Mouse (Mus musculus) lung, adult 2 months (tissue): Measurements from ENCODE around the gene Skiv2l. TPM values are rescaled to one million over a fixed set of nuclear protein-coding genes. Genes with fewer than 3 reads are reported as not detected.
"Not testable (repeated sequence)": the region's sequence is repeated elsewhere in the genome, so short reads cannot be mapped to it uniquely, and the experiment has no call there.

Source experiments
- DNase-seq: peaks from one replicate; pipeline ENCODE4 v3.0.0; 2022
- H3K4me1 ChIP-seq: fragments of 200-500 bp; 2 replicates; pipeline ENCODE4 v1.6.1; 2011; ENCODE audit warnings: low read length; ENCODE audit not compliant: control insufficient read depth, insufficient read depth
- H3K4me3 ChIP-seq: fragments of 200-500 bp; replicated peaks from 2 replicates; pipeline ENCODE3; 2011; ENCODE audit warnings: low read depth, mild to moderate bottlenecking, control low read depth, low read length; ENCODE audit errors: extremely low read depth
- CTCF ChIP-seq: fragments of 200-500 bp; IDR thresholded peaks from 2 replicates; pipeline ENCODE4 v1.5.1; 2011; ENCODE audit warnings: mild to moderate bottlenecking, low read length, control low read depth; ENCODE audit not compliant: insufficient read depth
- POLR2A ChIP-seq: fragments of 200-500 bp; IDR thresholded peaks from 2 replicates; pipeline ENCODE4 v1.6.1; 2011; ENCODE audit warnings: low read depth, mild to moderate bottlenecking, control low read depth, low read length, borderline replicate concordance; ENCODE audit errors: extremely low read depth
- WGBS: fragments of 180-500 bp; shearing (Covaris S2); methylation state at CpG from one replicate; pipeline ENCODE4 v1.1.7; 2018; 5-methylcytosine and 5-hydroxymethylcytosine counted together
- polyA plus RNA-seq: library from polyadenylated mRNA; depleted of rRNA; stranded (reverse); fragments of >200 nt; gene quantifications from 2 replicates; pipeline ENCODE4 v1.2.3, GENCODE M21; 2012

Gene Skiv2l
- polyA plus RNA-seq, 1 experiment: 94.8 TPM

- Histone ChIP-seq H3K4me1 (no peaks in the 10 kb centered on the region), H3K4me3 (no peak overlapping the region)
- WGBS: 73% methylated on average over 7 of the region's 7 CpGs
- TF ChIP-seq CTCF (no peak), POLR2A (no peak)
- DNase-seq: no peak
Observed at GRCm38 (mm10) chr17:34814818-34815370, 35.1 kb downstream of the Skiv2l start.

- H3K4me1 ChIP-seq, H3K4me3 ChIP-seq: not testable (repeated sequence)
- WGBS: 61% methylated on average over 12 of the region's 12 CpGs
- TF ChIP-seq CTCF: peak; percentile 61
- DNase-seq: peak; percentile 37
Observed at GRCm38 (mm10) chr17:34813747-34814146, 36.3 kb downstream of the Skiv2l start.

- DNase-seq: no peak
- 69% methylated on average over 15 of the region's 15 CpGs for WGBS
- Histone ChIP-seq H3K4me3 (no peak overlapping the region), H3K4me1 (no peaks in the 10 kb centered on the region)
- TF ChIP-seq POLR2A (no peak), CTCF (no peak)
Observed at GRCm38 (mm10) chr17:34811275-34811674, 38.7 kb downstream of the Skiv2l start.

GRCm38 (mm10) chr17:34810811-34811210, 39.2 kb downstream of the Skiv2l start:
- not testable (repeated sequence) for H3K4me3 ChIP-seq, DNase-seq, H3K4me1 ChIP-seq
- WGBS: 79% methylated on average over 8 of the region's 8 CpGs

- DNase-seq, H3K4me3 ChIP-seq, H3K4me1 ChIP-seq: not testable (repeated sequence)
- WGBS: 90% methylated on average over 5 of the region's 5 CpGs
Observed at GRCm38 (mm10) chr17:34810411-34810810, 39.6 kb downstream of the Skiv2l start.

GRCm38 (mm10) chr17:34808599-34809205, 41.3 kb downstream of the Skiv2l start:
- WGBS: 75% methylated on average over 6 of the region's 6 CpGs
- TF ChIP-seq CTCF (no peak), POLR2A (no peak)
- Histone ChIP-seq H3K4me1 (no peaks in the 10 kb centered on the region), H3K4me3 (no peak overlapping the region)
- no peak for DNase-seq

- 57% methylated on average over 3 of the region's 3 CpGs for WGBS
- TF ChIP-seq CTCF: no peak
- TF ChIP-seq POLR2A: no peak
- Histone ChIP-seq H3K4me1 (no peaks in the 10 kb centered on the region), H3K4me3 (no peak overlapping the region)
- no peak for DNase-seq
Observed at GRCm38 (mm10) chr17:34807176-34807575, 42.8 kb downstream of the Skiv2l start.

- no peaks in the 10 kb centered on the region for H3K4me1 ChIP-seq
- WGBS: 74% methylated on average over 6 of the region's 6 CpGs
- H3K4me3 ChIP-seq: no peak overlapping the region
- no peak for DNase-seq
- TF ChIP-seq POLR2A (no peak), CTCF (no peak)
Observed at GRCm38 (mm10) chr17:34804871-34805562, 45.0 kb downstream of the Skiv2l start.

GRCm38 (mm10) chr17:34804301-34804700, 45.7 kb downstream of the Skiv2l start, which contains the start of gene Cyp21a1:
TSS of gene Cyp21a1 (minus strand) at chr17:34804561.
- 65% methylated on average over 5 of the region's 6 CpGs for WGBS
- not testable (repeated sequence) for H3K4me3 ChIP-seq

GRCm38 (mm10) chr17:34803367-34803766, 46.6 kb downstream of the Skiv2l start:
- DNase-seq, H3K4me1 ChIP-seq, H3K4me3 ChIP-seq: not testable (repeated sequence)
- 91% methylated on average over 6 of the region's 6 CpGs for WGBS

More at GRCm38 (mm10) chr17:34804301-34804700, 45.7 kb downstream of the Skiv2l start, which contains the start of gene Cyp21a1:
- not testable (repeated sequence) for H3K4me1 ChIP-seq, DNase-seq

GRCm38 (mm10) chr17:34802756-34803155, 47.3 kb downstream of the Skiv2l start:
- 93% methylated on average over 9 of the region's 9 CpGs for WGBS
- not testable (repeated sequence) for H3K4me1 ChIP-seq, DNase-seq, H3K4me3 ChIP-seq

GRCm38 (mm10) chr17:34800781-34801305, 49.2 kb downstream of the Skiv2l start:
- 89% methylated on average over 16 of the region's 16 CpGs for WGBS
- DNase-seq, H3K4me1 ChIP-seq: not testable (repeated sequence)

More at GRCm38 (mm10) chr17:34800781-34801305, 49.2 kb downstream of the Skiv2l start:
- not testable (repeated sequence) for H3K4me3 ChIP-seq
